Mouse (Mus musculus) bone marrow macrophage, adult 2 months (primary cell): Measurements from ENCODE around the gene Fto. TPM values are rescaled to one million over a fixed set of nuclear protein-coding genes. Genes with fewer than 3 reads are reported as not detected.

Source experiments
- H3K27ac ChIP-seq: 2 replicates; pipeline ENCODE4 v1.5.1; 2012; ENCODE audit warnings: low read depth, low read length; ENCODE audit not compliant: insufficient read depth
- H3K4me1 ChIP-seq: 2 replicates; pipeline ENCODE4 v1.6.1; 2012; ENCODE audit warnings: low read length; ENCODE audit not compliant: control insufficient read depth, insufficient read depth
- H3K4me3 ChIP-seq: 2 replicates; pipeline ENCODE4 v1.5.1; 2012; ENCODE audit warnings: mild to moderate bottlenecking, low read length, moderate library complexity; ENCODE audit not compliant: insufficient read depth
- CTCF ChIP-seq: IDR thresholded peaks from 2 replicates; pipeline ENCODE4 v1.5.1; 2012; ENCODE audit warnings: low read depth, mild to moderate bottlenecking, low read length, moderate library complexity
- POLR2A ChIP-seq: IDR thresholded peaks from 2 replicates; pipeline ENCODE4 v1.6.1; 2012; ENCODE audit warnings: mild to moderate bottlenecking, low read depth, low read length, borderline replicate concordance
- polyA plus RNA-seq: library from polyadenylated mRNA; stranded (reverse); fragments of >200 nt; gene quantifications from 2 replicates; pipeline ENCODE4 v1.2.4, GENCODE M21; 2012; ENCODE audit not compliant: missing spikeins, insufficient read depth, insufficient read length

The Fto gene
- polyA plus RNA-seq, 1 experiment = 26.4 TPM

DNA sequence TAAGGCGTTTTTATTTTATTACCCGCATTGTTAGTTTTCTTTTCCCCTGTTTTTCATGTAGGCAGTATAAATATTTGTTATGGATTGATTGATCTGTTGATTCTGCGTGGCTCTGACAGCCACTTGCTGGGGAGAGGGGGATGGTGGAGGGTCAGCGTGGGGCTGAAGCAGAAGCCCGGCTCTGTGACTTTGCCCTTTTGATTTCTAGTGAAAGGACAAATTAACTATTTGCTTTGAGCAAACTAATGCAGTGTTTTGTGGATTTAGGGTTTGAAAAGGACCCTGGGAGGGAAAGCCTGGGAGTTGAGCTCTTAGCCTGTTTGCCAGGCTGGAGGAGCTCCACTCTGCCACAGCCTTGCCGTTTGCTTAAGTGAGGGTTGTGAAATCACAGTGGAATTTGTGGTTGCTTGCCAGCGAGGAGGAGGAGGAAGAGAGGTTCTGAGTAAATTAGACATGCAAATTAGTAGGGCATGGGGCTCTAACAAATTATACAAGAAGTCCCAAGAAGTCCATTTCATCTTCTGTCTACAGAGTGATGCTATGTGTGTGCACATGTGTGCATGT is 68.3 kb downstream of the Fto start:
- TF ChIP-seq POLR2A (no peak), CTCF (no peak)
- Histone ChIP-seq H3K4me3 (no peak overlapping the region), H3K4me1 (peaks cover 15% of the 10 kb centered on the region), H3K27ac (no peak overlapping the region)

- TF ChIP-seq CTCF (no peak), POLR2A (no peak)
- no peak overlapping the region for H3K27ac ChIP-seq
- no peak overlapping the region for H3K4me3 ChIP-seq
- H3K4me1 ChIP-seq = peaks cover 12% of the 10 kb centered on the region
Observed at GRCm38 (mm10) chr8:91383210-91383609, 69.9 kb downstream of the Fto start.

GRCm38 (mm10) chr8:91383811-91384210 is 70.5 kb downstream of the Fto start:
- TF ChIP-seq CTCF = no peak
- no peak for TF ChIP-seq POLR2A
- Histone ChIP-seq H3K4me1 (peaks cover 12% of the 10 kb centered on the region), H3K27ac (no peak overlapping the region), H3K4me3 (no peak overlapping the region)

GRCm38 (mm10) chr8:91384389-91384788 is 71.1 kb downstream of the Fto start:
- TF ChIP-seq POLR2A (no peak), CTCF (no peak)
- Histone ChIP-seq H3K4me1 (peaks cover 12% of the 10 kb centered on the region), H3K27ac (no peak overlapping the region), H3K4me3 (no peak overlapping the region)

DNA sequence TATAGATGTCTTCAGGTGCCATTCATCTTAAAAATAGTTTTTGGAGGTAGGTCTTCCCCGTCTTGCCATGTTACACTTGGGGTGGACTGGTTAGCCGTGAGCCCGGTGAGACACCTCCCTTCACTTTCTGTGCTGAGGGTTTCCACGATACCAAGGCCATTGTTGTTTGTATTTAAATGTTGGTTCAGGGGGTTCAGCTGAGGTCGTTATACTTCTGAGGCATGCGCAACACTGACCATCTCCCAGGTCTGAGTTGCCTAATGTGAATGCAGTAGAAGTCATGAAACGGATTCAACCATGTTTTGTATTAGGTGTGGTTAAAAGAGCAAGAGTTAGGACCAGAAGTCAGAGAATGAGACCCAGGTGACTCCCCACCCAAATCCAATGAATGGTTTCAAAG is 72.5 kb downstream of the Fto start:
- H3K4me3 ChIP-seq = no peak overlapping the region
- H3K4me1 ChIP-seq = peaks cover 17% of the 10 kb centered on the region
- TF ChIP-seq CTCF = no peak
- no peak for TF ChIP-seq POLR2A
- H3K27ac ChIP-seq = no peak overlapping the region

DNA sequence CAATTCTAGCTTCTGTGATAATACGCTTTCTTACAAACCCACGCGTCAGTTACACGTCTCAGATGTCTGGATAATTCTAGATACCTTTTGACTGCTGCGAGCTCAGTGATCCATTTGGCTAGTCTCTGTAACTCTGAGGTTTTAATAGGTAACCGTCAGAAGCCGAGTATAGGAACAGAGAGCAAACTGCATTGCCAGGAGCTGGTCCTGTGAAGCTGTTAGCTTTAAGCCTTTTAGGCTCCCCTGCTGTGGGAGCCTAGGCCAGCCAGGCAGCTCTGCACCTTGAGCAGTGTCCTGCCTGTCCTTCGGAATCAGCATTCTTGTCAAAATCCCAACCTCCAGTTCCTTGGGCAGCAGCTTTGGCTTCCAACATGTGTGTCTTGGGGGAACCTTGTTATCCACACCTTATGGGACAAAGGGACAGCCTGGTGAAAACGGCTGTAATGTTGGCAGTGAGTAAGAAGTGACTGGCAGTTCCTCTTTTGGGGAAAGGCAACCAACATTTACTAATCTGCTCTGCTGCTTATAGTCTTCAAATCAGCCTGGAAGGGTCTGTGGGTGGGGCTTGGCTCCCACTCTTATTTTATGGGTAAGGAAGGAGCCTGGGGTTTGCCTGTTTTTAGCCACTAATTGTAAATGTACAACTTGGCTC is 77.2 kb downstream of the Fto start:
- Histone ChIP-seq H3K27ac (no peak overlapping the region), H3K4me1 (peaks cover 39% of the 10 kb centered on the region), H3K4me3 (no peak overlapping the region)
- TF ChIP-seq POLR2A = no peak
- no peak for TF ChIP-seq CTCF

- TF ChIP-seq CTCF = no peak
- no peak for TF ChIP-seq POLR2A
- Histone ChIP-seq H3K4me3 (no peak overlapping the region), H3K4me1 (peaks cover 41% of the 10 kb centered on the region), H3K27ac (no peak overlapping the region)
Observed at GRCm38 (mm10) chr8:91392261-91392660, 78.9 kb downstream of the Fto start.

DNA sequence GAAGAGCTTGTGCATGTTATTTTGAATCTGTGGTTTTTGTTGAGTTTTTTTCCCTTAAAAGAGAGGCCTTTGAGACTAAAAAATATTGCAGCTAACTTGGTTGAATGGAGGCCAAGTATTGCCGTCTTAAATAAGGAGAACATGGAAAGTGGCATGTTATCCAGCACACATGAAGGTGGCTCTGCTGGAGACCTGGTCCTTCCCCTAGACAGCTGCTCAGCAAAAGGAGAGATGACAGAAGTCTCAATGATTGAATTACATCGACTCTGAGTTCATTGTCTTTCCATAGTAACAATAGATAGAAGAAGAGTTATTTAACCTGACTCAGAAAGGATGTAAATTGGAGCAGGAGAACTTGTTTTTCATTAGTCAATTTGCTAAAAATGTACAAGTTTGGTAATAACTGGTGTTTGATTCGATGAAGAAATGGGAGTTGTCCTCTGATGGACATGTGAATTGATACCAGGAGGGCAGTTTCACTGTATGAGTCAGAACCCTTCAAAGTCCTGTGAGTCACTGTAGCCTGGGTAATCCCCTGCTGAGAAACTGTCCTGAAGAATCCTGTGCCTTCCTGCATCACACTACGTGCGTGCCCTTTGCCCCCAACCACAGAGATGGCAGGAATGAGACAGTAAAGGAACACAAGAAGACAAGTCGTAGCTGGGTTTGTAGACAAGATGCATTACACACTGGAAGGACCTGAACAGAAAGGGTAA is 82.2 kb downstream of the Fto start:
- Histone ChIP-seq H3K4me3 (no peak overlapping the region), H3K27ac (0 out of 2 replicates have a peak overlapping the region, but pooled peaks have one; percentile 21), H3K4me1 (peaks cover 34% of the 10 kb centered on the region)
- TF ChIP-seq CTCF = no peak
- TF ChIP-seq POLR2A = no peak

- H3K4me3 ChIP-seq = no peak overlapping the region
- no peak overlapping the region for H3K27ac ChIP-seq
- no peak for TF ChIP-seq POLR2A
- TF ChIP-seq CTCF = no peak
- peaks cover 29% of the 10 kb centered on the region for H3K4me1 ChIP-seq
Observed at GRCm38 (mm10) chr8:91398053-91398452, 84.7 kb downstream of the Fto start.
